Mouse (Mus musculus): Measurements from ENCODE around the gene Tnpo1. TPM values are rescaled to one million over a fixed set of nuclear protein-coding genes. Genes with fewer than 3 reads are reported as not detected.

Gene Tnpo1
- polyA plus RNA-seq, 1 experiment from 2014 or later = 79.7 TPM

- H3K27me3 ChIP-seq (replicated peaks; ENCODE audit: low read depth, poor library complexity, severe bottlenecking) = no peaks in the 10 kb centered on the region
- peaks cover 33% of the 10 kb centered on the region for H3K36me3 ChIP-seq (replicated peaks)
- WGBS = 95% methylated on average over 5 of the region's 5 CpGs
Measured at GRCm38 (mm10) chr13:98897577-98897976, 28.6 kb downstream of the Tnpo1 start.

GRCm38 (mm10) chr13:98896434-98897126 lies 29.6 kb downstream of the Tnpo1 start:
- no peak for DNase-seq (ENCODE audit: low spot score)
- peaks cover 17% of the 10 kb centered on the region for H3K4me1 ChIP-seq
- no peak overlapping the region for H3K4me3 ChIP-seq
- WGBS = 89% methylated on average over 7 of the region's 7 CpGs
- no peaks in the 10 kb centered on the region for H3K9me3 ChIP-seq
- no peaks in the 10 kb centered on the region for H3K27me3 ChIP-seq (replicated peaks; ENCODE audit: low read depth, poor library complexity, severe bottlenecking)
- H3K36me3 ChIP-seq (replicated peaks) = peaks cover 23% of the 10 kb centered on the region
- no peak overlapping the region for H3K27ac ChIP-seq (replicated peaks)

More at GRCm38 (mm10) chr13:98897577-98897976, 28.6 kb downstream of the Tnpo1 start:
- H3K4me1 ChIP-seq = peaks cover 8% of the 10 kb centered on the region
- no peak overlapping the region for H3K27ac ChIP-seq (replicated peaks)
- H3K9me3 ChIP-seq = no peaks in the 10 kb centered on the region; the same call in 1 of the 2 replicates
- H3K4me3 ChIP-seq = no peak overlapping the region
- no peak for DNase-seq (ENCODE audit: low spot score)

GRCm38 (mm10) chr13:98896013-98896412 lies 30.2 kb downstream of the Tnpo1 start:
- H3K4me3 ChIP-seq = no peak overlapping the region
- WGBS = 91% methylated on average over 4 of the region's 4 CpGs
- no peak overlapping the region for H3K27ac ChIP-seq (replicated peaks)
- peaks cover 17% of the 10 kb centered on the region for H3K36me3 ChIP-seq (replicated peaks)
- peaks cover 22% of the 10 kb centered on the region for H3K4me1 ChIP-seq
- no peak for DNase-seq (ENCODE audit: low spot score)
- no peaks in the 10 kb centered on the region for H3K27me3 ChIP-seq (replicated peaks; ENCODE audit: low read depth, poor library complexity, severe bottlenecking)
- H3K9me3 ChIP-seq = no peaks in the 10 kb centered on the region

DNA sequence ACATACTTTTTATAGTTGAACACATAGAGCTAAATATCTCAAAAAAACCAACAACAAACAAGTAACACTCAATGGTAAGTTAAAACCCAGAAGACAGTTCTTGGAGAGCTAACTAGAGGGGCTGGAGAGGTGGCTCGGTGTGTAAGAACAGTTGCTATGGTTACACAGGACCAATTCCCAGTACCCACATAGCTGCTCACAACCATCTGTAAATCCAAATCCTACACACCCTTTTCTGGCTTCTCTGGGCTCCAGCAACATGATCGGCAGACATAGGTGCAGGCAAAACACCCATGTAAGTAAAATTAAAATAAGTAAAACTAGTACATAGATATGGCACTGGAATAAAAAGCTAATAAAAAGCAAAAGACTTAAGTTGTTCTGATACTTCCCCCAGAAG lies 31.3 kb downstream of the Tnpo1 start:
- H3K27ac ChIP-seq (replicated peaks) = no peak overlapping the region
- H3K36me3 ChIP-seq (replicated peaks) = peaks cover 18% of the 10 kb centered on the region
- WGBS = 86% methylated on average over 2 of the region's 2 CpGs
- peaks cover 28% of the 10 kb centered on the region for H3K4me1 ChIP-seq
- H3K4me3 ChIP-seq = no peak overlapping the region
- no peak for DNase-seq (ENCODE audit: low spot score)
- no peaks in the 10 kb centered on the region for H3K9me3 ChIP-seq
- H3K27me3 ChIP-seq (replicated peaks; ENCODE audit: low read depth, poor library complexity, severe bottlenecking) = no peaks in the 10 kb centered on the region

DNA sequence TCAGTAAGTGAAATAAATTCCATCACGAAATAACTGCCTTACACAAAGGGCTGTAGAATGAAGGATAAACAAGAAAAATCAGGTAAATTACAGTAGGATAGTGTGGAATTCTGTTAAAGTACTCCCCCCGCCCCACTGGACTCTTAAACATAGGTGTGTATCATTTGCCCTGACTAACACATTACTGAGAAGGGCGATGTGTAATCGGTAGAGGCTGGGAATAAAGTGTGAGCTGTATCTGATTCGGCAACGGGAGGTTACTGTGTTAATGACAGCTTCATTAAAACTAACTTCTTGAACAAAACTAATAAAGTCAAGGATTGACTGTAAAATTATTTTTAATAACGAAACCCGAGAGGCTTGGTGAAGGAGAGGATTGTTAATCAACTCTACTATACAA lies 34.7 kb downstream of the Tnpo1 start:
- Histone ChIP-seq H3K4me1 (peaks cover 39% of the 10 kb centered on the region), H3K9me3 (no peaks in the 10 kb centered on the region), H3K36me3 (replicated peaks) (peaks cover 35% of the 10 kb centered on the region), H3K27me3 (replicated peaks; ENCODE audit: low read depth, poor library complexity, severe bottlenecking) (no peaks in the 10 kb centered on the region), H3K27ac (replicated peaks) (no peak overlapping the region), H3K4me3 (peak overlapping the region; percentile 92)
- 39% methylated on average over 8 of the region's 8 CpGs for WGBS
- no peak for DNase-seq (ENCODE audit: low spot score)

DNA sequence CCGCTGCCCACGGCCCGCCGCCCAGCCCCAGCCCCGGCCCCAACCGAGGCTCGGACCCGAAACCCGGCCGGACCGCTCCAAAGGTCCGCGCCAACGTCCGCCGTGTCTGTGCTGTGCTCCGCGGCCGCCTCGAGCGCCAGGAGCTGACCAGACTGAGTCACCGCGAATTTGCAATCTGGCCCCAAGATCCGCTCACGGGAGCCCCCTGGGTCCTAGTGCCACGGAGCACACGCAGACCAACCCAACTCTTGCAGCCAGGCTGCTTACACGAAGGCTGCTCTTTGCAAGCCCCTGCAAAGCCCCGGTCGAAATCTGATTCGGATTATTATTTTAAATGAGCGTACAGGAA lies 35.3 kb downstream of the Tnpo1 start:
- under 1% methylated on average over 32 of the region's 32 CpGs for WGBS
- Histone ChIP-seq H3K4me1 (peaks cover 39% of the 10 kb centered on the region), H3K4me3 (peak overlapping the region; percentile 92), H3K36me3 (replicated peaks) (peaks cover 41% of the 10 kb centered on the region), H3K9me3 (no peaks in the 10 kb centered on the region), H3K27me3 (replicated peaks; ENCODE audit: low read depth, poor library complexity, severe bottlenecking) (no peaks in the 10 kb centered on the region), H3K27ac (replicated peaks) (peak overlapping the region; percentile 96)
- DNase-seq (ENCODE audit: low spot score) = peak; percentile 91

DNA sequence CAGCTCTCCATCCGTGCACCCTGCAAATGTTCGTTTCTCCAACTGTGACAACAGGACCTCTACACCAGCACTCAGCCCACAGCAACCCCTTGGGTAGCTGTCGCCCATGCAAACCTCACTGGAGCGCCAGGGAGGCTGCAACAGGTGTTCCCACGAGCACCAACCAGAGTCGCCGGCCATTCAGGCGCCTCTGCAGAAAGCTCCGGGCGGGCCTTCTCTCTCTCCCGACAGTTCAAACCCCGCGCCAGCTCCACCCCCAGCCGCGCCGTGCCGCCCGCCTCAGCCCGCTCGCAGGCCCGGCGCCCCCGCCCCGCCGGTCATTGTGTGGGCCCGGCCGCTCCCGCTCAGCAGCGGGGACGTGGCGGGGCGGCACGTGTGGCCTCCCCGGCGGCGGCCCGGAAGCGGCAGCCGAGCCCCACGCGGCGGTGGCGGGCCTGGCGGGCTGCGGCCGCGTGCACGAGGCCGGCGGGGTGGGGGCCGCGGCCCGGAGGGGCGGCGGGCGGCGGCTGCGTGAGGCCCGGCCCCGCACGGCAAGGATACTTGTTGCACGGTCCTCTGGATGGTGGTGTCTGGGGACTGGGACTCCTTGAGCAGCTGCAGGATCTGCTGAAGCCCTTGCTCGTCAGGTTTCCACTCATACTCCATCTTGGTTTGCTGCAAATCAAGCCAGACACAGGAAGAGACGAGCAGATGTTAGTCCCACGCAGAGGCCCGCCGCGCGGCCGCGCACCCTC lies 35.9 kb downstream of the Tnpo1 start:
- peak overlapping the region; percentile 92 for H3K4me3 ChIP-seq
- H3K9me3 ChIP-seq = no peaks in the 10 kb centered on the region
- H3K4me1 ChIP-seq = peaks cover 39% of the 10 kb centered on the region
- under 1% methylated on average over 71 of the region's 71 CpGs for WGBS
- H3K27me3 ChIP-seq (replicated peaks; ENCODE audit: low read depth, poor library complexity, severe bottlenecking) = no peaks in the 10 kb centered on the region
- DNase-seq (ENCODE audit: low spot score) = peak; percentile 73
- peaks cover 46% of the 10 kb centered on the region for H3K36me3 ChIP-seq (replicated peaks)
- peak overlapping the region; percentile 96 for H3K27ac ChIP-seq (replicated peaks)

GRCm38 (mm10) chr13:98889211-98889610 lies 37.0 kb downstream of the Tnpo1 start:
- H3K27ac ChIP-seq (replicated peaks) = no peak overlapping the region
- peaks cover 57% of the 10 kb centered on the region for H3K36me3 ChIP-seq (replicated peaks)
- H3K4me3 ChIP-seq = peak overlapping the region; percentile 92
- H3K9me3 ChIP-seq = no peaks in the 10 kb centered on the region
- DNase-seq (ENCODE audit: low spot score) = no peak
- H3K27me3 ChIP-seq (replicated peaks; ENCODE audit: low read depth, poor library complexity, severe bottlenecking) = no peaks in the 10 kb centered on the region
- H3K4me1 ChIP-seq = peaks cover 39% of the 10 kb centered on the region
- 87% methylated on average over 11 of the region's 12 CpGs for WGBS

DNA sequence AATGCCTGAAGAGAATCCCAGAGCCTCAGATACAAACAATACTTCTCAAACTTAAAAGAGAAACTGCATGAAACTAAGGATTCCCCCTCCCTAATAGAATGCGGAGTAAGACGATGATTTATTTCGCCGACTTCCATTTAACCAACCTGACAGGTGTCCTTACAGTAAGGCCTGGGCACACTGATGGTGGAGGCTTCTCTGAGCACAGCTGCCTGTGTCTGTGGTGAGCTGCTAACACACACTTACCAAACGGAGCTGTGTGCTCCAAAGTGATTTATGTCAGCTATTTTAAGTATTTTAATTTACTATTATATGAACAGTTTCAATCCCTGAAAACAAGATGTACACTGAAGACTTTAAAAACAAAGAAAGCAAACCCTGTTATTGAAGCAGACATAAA lies 42.4 kb downstream of the Tnpo1 start:
- Histone ChIP-seq H3K4me3 (no peak overlapping the region), H3K4me1 (0 out of 2 replicates have a peak, but pooled peaks cover under 1% of the 10 kb centered on the region), H3K27me3 (replicated peaks; ENCODE audit: low read depth, poor library complexity, severe bottlenecking) (no peaks in the 10 kb centered on the region), H3K9me3 (no peaks in the 10 kb centered on the region), H3K36me3 (replicated peaks) (peaks cover 99% of the 10 kb centered on the region), H3K27ac (replicated peaks) (no peak overlapping the region)
- DNase-seq (ENCODE audit: low spot score) = no peak
- 92% methylated on average over 5 of the region's 5 CpGs for WGBS

DNA sequence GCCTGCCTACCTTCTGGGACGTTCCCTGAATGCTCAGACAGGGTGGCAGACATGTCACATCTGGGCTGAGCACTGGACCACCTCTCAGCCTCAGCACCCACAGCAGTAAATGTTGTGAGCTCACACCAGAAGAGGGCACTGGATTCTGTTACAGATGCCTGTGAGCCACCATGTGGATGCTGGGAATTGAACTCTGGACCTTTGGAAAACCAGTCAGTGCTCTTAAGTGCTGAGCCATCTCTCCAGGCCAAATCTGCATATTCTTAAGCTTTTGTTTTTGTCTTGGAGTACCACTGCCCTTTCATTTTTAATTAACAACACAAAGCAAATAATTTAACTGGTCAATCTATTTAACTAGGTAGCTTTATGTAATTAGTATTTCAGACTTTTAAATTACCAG lies 44.2 kb downstream of the Tnpo1 start:
- Histone ChIP-seq H3K27me3 (replicated peaks; ENCODE audit: low read depth, poor library complexity, severe bottlenecking) (no peaks in the 10 kb centered on the region), H3K9me3 (no peaks in the 10 kb centered on the region), H3K36me3 (replicated peaks) (peaks cover 99% of the 10 kb centered on the region), H3K27ac (replicated peaks) (no peak overlapping the region), H3K4me3 (no peak overlapping the region), H3K4me1 (no peaks in the 10 kb centered on the region)
- WGBS = 84% methylated on average over 1 of the region's 1 CpGs
- DNase-seq (ENCODE audit: low spot score) = no peak

GRCm38 (mm10) chr13:98880336-98880735 lies 45.8 kb downstream of the Tnpo1 start:
- Histone ChIP-seq H3K9me3 (no peaks in the 10 kb centered on the region), H3K4me1 (no peaks in the 10 kb centered on the region), H3K27ac (replicated peaks) (no peak overlapping the region), H3K27me3 (replicated peaks; ENCODE audit: low read depth, poor library complexity, severe bottlenecking) (no peaks in the 10 kb centered on the region), H3K36me3 (replicated peaks) (peaks cover 97% of the 10 kb centered on the region), H3K4me3 (no peak overlapping the region)
- 75% methylated on average over 2 of the region's 2 CpGs for WGBS
- no peak for DNase-seq (ENCODE audit: low spot score)

DNA sequence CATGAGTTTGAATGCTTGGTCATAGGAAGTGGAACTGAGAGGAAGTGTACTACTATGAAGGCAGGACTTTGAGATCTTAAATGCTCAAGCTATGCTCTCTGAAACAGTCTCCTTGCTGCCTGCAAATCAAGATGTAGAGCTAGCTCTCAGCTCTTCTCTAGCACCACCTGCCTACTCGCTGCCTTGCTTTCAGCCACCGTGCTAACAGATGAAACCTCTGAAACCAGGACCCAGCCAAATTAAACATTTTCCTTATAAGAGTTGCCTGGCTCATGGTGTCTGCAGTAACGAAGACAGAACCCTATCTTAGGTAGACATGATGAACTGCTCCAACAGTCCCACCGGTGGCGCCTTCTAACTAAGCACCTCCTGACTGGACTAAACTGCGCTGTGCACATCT lies 46.8 kb downstream of the Tnpo1 start:
- H3K27me3 ChIP-seq (replicated peaks; ENCODE audit: low read depth, poor library complexity, severe bottlenecking) = no peaks in the 10 kb centered on the region
- H3K4me3 ChIP-seq = no peak overlapping the region
- H3K36me3 ChIP-seq (replicated peaks) = peaks cover 96% of the 10 kb centered on the region
- H3K27ac ChIP-seq (replicated peaks) = no peak overlapping the region
- no peak for DNase-seq (ENCODE audit: low spot score)
- no peaks in the 10 kb centered on the region for H3K9me3 ChIP-seq
- WGBS = 93% methylated on average over 6 of the region's 6 CpGs
- H3K4me1 ChIP-seq = no peaks in the 10 kb centered on the region

DNA sequence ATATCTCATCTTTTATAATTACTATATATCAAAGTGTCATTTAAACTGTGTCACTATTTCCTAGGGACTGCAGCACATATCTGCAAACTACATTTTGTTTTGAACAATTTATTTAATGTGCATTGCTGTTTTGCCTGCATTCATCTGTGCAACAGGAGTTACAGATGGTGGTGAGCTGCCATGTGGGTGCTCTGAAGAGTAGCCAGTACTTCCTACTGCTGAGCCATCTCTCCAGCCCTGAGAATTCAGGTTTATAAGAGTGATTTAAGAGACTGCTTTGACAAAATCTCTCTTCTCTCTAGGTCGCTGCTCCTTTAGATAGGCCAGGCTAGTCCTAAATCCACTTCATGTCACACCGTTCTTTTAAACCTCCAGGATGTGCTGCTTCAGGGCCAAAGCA lies 49.0 kb downstream of the Tnpo1 start:
- WGBS = 94% methylated on average over 2 of the region's 2 CpGs
- no peaks in the 10 kb centered on the region for H3K4me1 ChIP-seq
- H3K36me3 ChIP-seq (replicated peaks) = peaks cover 96% of the 10 kb centered on the region
- no peaks in the 10 kb centered on the region for H3K9me3 ChIP-seq
- no peak overlapping the region for H3K27ac ChIP-seq (replicated peaks)
- no peak for DNase-seq (ENCODE audit: low spot score)
- H3K4me3 ChIP-seq = no peak overlapping the region
- no peaks in the 10 kb centered on the region for H3K27me3 ChIP-seq (replicated peaks; ENCODE audit: low read depth, poor library complexity, severe bottlenecking)
